Mouse (Mus musculus): ENCODE data around the gene Mybpc1. TPM values are rescaled to one million over a fixed set of nuclear protein-coding genes. Genes with fewer than 3 reads are reported as not detected.
"Not testable (repeated sequence)": the region's sequence is repeated elsewhere in the genome, so short reads cannot be mapped to it uniquely, and the experiment has no call there.

Gene Mybpc1
- polyA plus RNA-seq, 1 experiment from 2014 or later = 8.4 TPM

DNA sequence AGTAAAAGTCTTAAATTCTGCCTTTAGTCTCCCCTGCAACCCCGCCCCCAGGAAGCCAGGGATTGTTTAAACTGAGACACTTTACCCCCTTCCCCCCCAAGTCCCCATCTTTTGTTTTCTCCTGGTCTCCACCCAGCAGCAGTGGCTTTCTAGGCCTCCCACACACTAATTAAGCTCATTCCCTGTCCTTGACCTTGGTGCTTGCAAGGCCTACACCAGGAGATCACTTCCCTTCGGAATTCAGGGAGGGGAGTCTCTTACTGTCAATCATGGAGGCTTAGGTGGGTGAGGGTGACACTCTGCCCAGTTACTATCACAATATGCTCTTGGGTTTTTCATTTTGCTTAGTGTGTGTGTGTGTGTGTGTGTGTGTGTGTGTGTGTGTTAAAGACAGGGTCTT lies 57.3 kb downstream of the Mybpc1 start:
- H3K27ac ChIP-seq = no peak overlapping the region
- H3K9me3 ChIP-seq (replicated peaks) = peaks cover 3% of the 10 kb centered on the region; the same call in 1 of the 2 replicates
- WGBS = 44% methylated on average over 2 of the region's 2 CpGs
- no peaks in the 10 kb centered on the region for H3K4me1 ChIP-seq
- H3K4me3 ChIP-seq (replicated peaks) = no peak overlapping the region
- no peaks in the 10 kb centered on the region for H3K27me3 ChIP-seq
- H3K4me2 ChIP-seq = no peak overlapping the region
- H3K9ac ChIP-seq = no peak overlapping the region
- H3K36me3 ChIP-seq = no peaks in the 10 kb centered on the region
- peak; percentile 77 for ATAC-seq (replicated peaks; ENCODE audit: low FRiP score)

GRCm38 (mm10) chr10:88530631-88531030 lies 74.3 kb downstream of the Mybpc1 start:
- no peaks in the 10 kb centered on the region for H3K36me3 ChIP-seq
- H3K4me3 ChIP-seq (replicated peaks) = no peak overlapping the region
- no peak overlapping the region for H3K4me2 ChIP-seq
- no peaks in the 10 kb centered on the region for H3K27me3 ChIP-seq
- ATAC-seq (replicated peaks; ENCODE audit: low FRiP score) = no peak
- 73% methylated on average over 5 of the region's 5 CpGs for WGBS
- no peak overlapping the region for H3K9ac ChIP-seq
- no peaks in the 10 kb centered on the region for H3K4me1 ChIP-seq
- H3K9me3 ChIP-seq (replicated peaks) = no peaks in the 10 kb centered on the region
- H3K27ac ChIP-seq = no peak overlapping the region

DNA sequence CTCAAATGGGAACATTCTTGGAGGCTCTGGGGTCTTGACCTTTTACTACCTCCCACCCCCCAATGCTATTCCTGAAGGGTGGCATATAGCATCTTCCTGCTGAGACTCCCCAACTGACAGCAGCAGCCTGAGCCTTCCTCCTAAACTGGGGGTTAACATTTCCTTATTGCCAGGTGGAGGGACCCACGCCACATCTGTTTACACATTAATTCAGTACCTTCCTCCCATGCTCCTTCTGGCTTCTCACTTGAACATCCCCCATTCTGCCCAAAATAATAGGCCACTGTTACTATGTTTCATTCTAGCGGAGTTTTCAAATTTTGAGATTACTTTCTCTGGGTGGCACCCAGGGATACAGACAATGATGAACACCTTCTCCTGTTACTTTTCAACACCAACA lies 80.9 kb downstream of the Mybpc1 start:
- ATAC-seq (replicated peaks; ENCODE audit: low FRiP score) = no peak
- no peaks in the 10 kb centered on the region for H3K27me3 ChIP-seq
- H3K9ac ChIP-seq = no peak overlapping the region
- H3K4me3 ChIP-seq (replicated peaks) = no peak overlapping the region
- no peaks in the 10 kb centered on the region for H3K36me3 ChIP-seq
- 86% methylated on average over 2 of the region's 2 CpGs for WGBS
- no peaks in the 10 kb centered on the region for H3K4me1 ChIP-seq
- H3K27ac ChIP-seq = no peak overlapping the region
- H3K9me3 ChIP-seq (replicated peaks) = no peaks in the 10 kb centered on the region
- H3K4me2 ChIP-seq = no peak overlapping the region

- no peaks in the 10 kb centered on the region for H3K4me1 ChIP-seq
- H3K4me3 ChIP-seq (replicated peaks) = no peak overlapping the region
- H3K27me3 ChIP-seq = no peaks in the 10 kb centered on the region
- H3K9me3 ChIP-seq (replicated peaks) = no peaks in the 10 kb centered on the region
- H3K36me3 ChIP-seq = no peaks in the 10 kb centered on the region
- H3K27ac ChIP-seq = no peak overlapping the region
- 82% methylated on average over 1 of the region's 1 CpGs for WGBS
- ATAC-seq (replicated peaks; ENCODE audit: low FRiP score) = no peak
- H3K9ac ChIP-seq = no peak overlapping the region
- no peak overlapping the region for H3K4me2 ChIP-seq
Observed at GRCm38 (mm10) chr10:88523212-88523611, 81.7 kb downstream of the Mybpc1 start.

DNA sequence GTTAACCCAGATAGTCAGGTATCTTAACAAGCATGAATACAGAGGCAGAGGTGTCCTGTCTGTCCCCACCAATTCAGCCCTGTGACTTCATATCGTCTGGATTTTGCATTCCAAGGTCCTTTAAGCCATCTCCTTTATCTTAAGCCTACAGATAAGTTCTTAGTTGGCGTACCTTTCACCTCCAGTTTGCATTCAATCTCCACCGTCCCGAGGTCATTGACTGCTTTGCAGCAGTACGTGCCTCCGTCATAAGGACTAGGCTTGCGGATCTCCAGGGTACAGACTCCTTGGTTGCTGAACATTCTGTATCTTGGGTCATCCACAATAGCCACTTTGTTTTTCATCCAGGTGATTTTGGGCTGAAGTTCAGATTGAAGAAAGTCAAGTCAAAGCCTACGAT lies 82.2 kb downstream of the Mybpc1 start:
- no peak for ATAC-seq (replicated peaks; ENCODE audit: low FRiP score)
- no peak overlapping the region for H3K4me2 ChIP-seq
- WGBS = 91% methylated on average over 8 of the region's 8 CpGs
- no peak overlapping the region for H3K4me3 ChIP-seq (replicated peaks)
- H3K27ac ChIP-seq = no peak overlapping the region
- H3K36me3 ChIP-seq = no peaks in the 10 kb centered on the region
- H3K27me3 ChIP-seq = no peaks in the 10 kb centered on the region
- H3K4me1 ChIP-seq = no peaks in the 10 kb centered on the region
- no peak overlapping the region for H3K9ac ChIP-seq
- no peaks in the 10 kb centered on the region for H3K9me3 ChIP-seq (replicated peaks)

- 89% methylated on average over 7 of the region's 7 CpGs for WGBS
Observed at GRCm38 (mm10) chr10:88515049-88515448, 89.9 kb downstream of the Mybpc1 start.

GRCm38 (mm10) chr10:88514495-88514894 lies 90.5 kb downstream of the Mybpc1 start:
- H3K4me1 ChIP-seq = no peaks in the 10 kb centered on the region
- no peaks in the 10 kb centered on the region for H3K9me3 ChIP-seq (replicated peaks)
- no peak overlapping the region for H3K4me3 ChIP-seq (replicated peaks)
- no peak overlapping the region for H3K27ac ChIP-seq
- no peak overlapping the region for H3K4me2 ChIP-seq
- WGBS = 53% methylated on average over 2 of the region's 2 CpGs
- H3K9ac ChIP-seq = no peak overlapping the region
- H3K36me3 ChIP-seq = no peaks in the 10 kb centered on the region
- H3K27me3 ChIP-seq = no peaks in the 10 kb centered on the region
- no peak for ATAC-seq (replicated peaks; ENCODE audit: low FRiP score)

More at GRCm38 (mm10) chr10:88515049-88515448, 89.9 kb downstream of the Mybpc1 start:
- not testable (repeated sequence) for H3K27me3 ChIP-seq; ATAC-seq (replicated peaks; ENCODE audit: low FRiP score); H3K4me2 ChIP-seq; H3K9ac ChIP-seq; H3K36me3 ChIP-seq; H3K9me3 ChIP-seq (replicated peaks); H3K4me3 ChIP-seq (replicated peaks); H3K27ac ChIP-seq; H3K4me1 ChIP-seq

DNA sequence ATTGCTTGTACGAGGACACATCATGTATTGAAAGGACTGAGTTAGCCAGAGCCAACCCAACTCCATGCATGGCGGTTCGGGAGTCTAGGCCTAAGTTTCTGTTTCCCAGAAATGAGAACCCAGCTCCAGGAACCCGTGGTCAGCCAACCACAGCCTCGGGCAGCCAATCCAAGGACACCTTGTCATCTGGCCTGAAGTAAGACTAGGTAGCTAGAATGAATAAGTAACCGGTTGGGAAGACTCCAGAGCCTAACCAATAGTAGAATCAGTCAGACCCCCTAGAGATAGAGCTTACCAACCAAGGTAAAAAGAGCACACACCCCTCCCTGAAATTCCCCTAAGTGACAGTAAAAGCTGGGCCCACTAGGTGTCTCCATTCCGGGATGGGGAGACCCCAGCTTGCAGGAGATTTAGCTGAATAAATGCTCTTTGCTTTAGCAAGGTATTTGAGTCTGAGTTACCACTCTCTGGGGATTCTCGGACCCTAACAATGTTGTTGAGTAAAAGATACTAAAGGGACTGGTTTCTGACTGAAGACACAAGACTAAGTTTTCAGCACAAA lies 91.3 kb downstream of the Mybpc1 start:
- no peak overlapping the region for H3K4me2 ChIP-seq
- WGBS = 75% methylated on average over 8 of the region's 8 CpGs
- no peak overlapping the region for H3K27ac ChIP-seq
- H3K9ac ChIP-seq = no peak overlapping the region
- H3K36me3 ChIP-seq = no peaks in the 10 kb centered on the region
- no peaks in the 10 kb centered on the region for H3K9me3 ChIP-seq (replicated peaks)
- H3K4me3 ChIP-seq (replicated peaks) = no peak overlapping the region
- ATAC-seq (replicated peaks; ENCODE audit: low FRiP score) = 0 out of 2 replicates have a peak, but pooled peaks have one; percentile 33
- H3K27me3 ChIP-seq = no peaks in the 10 kb centered on the region
- H3K4me1 ChIP-seq = no peaks in the 10 kb centered on the region

- Histone ChIP-seq H3K36me3 (no peaks in the 10 kb centered on the region), H3K27me3 (no peaks in the 10 kb centered on the region), H3K4me1 (no peaks in the 10 kb centered on the region), H3K9me3 (replicated peaks) (no peaks in the 10 kb centered on the region), H3K4me3 (replicated peaks) (no peak overlapping the region), H3K9ac (no peak overlapping the region), H3K27ac (no peak overlapping the region), H3K4me2 (no peak overlapping the region)
- no peak for ATAC-seq (replicated peaks; ENCODE audit: low FRiP score)
- 86% methylated on average over 9 of the region's 9 CpGs for WGBS
Observed at GRCm38 (mm10) chr10:88511355-88511754, 93.6 kb downstream of the Mybpc1 start.

DNA sequence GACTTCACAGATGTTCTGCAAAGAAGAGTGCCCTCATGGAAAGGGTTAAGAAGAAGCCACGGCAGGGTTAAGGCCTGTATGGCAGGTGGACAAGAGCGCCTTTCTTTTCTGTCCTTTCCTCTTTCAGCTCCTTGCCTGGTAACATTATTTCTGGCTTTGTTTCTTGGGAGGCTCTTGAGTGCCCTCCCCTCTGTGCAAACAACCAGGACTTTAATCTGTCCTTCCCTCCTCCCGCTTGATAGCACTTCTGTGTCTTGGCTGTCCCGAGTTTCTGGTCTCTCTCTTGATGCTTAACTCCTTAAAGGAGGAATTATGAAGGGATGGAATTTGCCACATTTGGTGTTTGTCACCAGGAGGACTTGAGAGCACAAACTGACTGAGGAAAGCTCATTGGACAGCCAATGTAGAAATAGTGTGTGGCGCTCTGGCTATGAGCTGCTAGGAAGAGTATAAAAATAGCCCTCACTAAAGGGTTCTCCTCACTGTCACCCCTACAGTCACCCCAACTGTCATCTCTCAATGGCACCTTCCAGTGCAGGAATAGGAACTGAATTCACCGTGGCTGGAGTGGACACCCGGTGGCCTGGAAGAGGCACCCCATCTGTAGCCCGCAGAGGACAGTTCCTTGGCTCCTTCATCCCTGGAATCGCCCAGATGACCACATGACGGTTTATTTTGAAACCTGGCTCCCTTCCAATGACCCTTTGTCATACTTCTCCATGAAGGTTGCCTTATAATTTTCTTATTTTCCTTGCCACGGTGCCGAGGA lies 94.3 kb downstream of the Mybpc1 start:
- Histone ChIP-seq H3K27me3 (no peaks in the 10 kb centered on the region), H3K4me2 (no peak overlapping the region), H3K4me1 (no peaks in the 10 kb centered on the region), H3K9me3 (replicated peaks) (no peaks in the 10 kb centered on the region), H3K27ac (no peak overlapping the region), H3K36me3 (no peaks in the 10 kb centered on the region), H3K4me3 (replicated peaks) (no peak overlapping the region), H3K9ac (no peak overlapping the region)
- WGBS = 72% methylated on average over 12 of the region's 12 CpGs
- no peak for ATAC-seq (replicated peaks; ENCODE audit: low FRiP score)

DNA sequence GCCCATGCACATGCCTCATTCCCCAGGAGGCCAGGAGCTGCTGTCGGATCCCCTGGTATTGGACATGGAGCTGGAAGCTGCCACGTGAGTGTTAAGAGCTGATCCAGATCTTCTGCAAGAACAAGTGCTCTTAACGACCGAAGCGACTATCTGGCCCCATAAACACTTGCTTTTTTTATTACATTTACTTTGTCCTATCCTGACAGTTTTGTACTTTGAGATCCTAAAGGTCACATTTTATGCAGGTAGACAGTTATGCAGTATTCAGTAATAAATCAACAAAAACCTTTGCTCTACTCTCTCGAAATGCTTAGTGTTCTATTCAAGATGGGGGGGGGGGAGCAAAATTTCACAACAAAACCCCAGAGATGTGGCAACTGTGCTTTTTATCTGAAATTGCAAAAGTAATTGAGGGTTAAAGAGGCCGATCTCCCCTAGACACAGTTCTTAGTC lies 97.2 kb downstream of the Mybpc1 start:
- Histone ChIP-seq H3K27ac (no peak overlapping the region), H3K9ac (no peak overlapping the region), H3K36me3 (no peaks in the 10 kb centered on the region), H3K4me2 (no peak overlapping the region), H3K27me3 (no peaks in the 10 kb centered on the region), H3K4me1 (peaks cover 13% of the 10 kb centered on the region), H3K4me3 (replicated peaks) (no peak overlapping the region), H3K9me3 (replicated peaks) (no peaks in the 10 kb centered on the region)
- no peak for ATAC-seq (replicated peaks; ENCODE audit: low FRiP score)
- WGBS = 68% methylated on average over 7 of the region's 7 CpGs

- no peaks in the 10 kb centered on the region for H3K9me3 ChIP-seq (replicated peaks)
- no peak overlapping the region for H3K4me2 ChIP-seq
- H3K27ac ChIP-seq = no peak overlapping the region
- no peak for ATAC-seq (replicated peaks; ENCODE audit: low FRiP score)
- no peak overlapping the region for H3K4me3 ChIP-seq (replicated peaks)
- no peaks in the 10 kb centered on the region for H3K27me3 ChIP-seq
- H3K9ac ChIP-seq = no peak overlapping the region
- 56% methylated on average over 5 of the region's 5 CpGs for WGBS
- H3K4me1 ChIP-seq = peaks cover 35% of the 10 kb centered on the region
- no peaks in the 10 kb centered on the region for H3K36me3 ChIP-seq
Observed at GRCm38 (mm10) chr10:88505256-88505655, 99.7 kb downstream of the Mybpc1 start.

Data from kidney, embryonic 15.5 days (tissue).